Mouse (Mus musculus) lung, adult 2 months (tissue): ENCODE results near the gene Cryba2. TPM values are rescaled to one million over a fixed set of nuclear protein-coding genes. Genes with fewer than 3 reads are reported as not detected.

Source experiments
- DNase-seq: peaks from one replicate; pipeline ENCODE4 v3.0.0; 2022
- H3K4me1 ChIP-seq: fragments of 200-500 bp; 2 replicates; pipeline ENCODE4 v1.6.1; 2011; ENCODE audit warnings: low read length; ENCODE audit not compliant: control insufficient read depth, insufficient read depth
- H3K4me3 ChIP-seq: fragments of 200-500 bp; replicated peaks from 2 replicates; pipeline ENCODE3; 2011; ENCODE audit warnings: low read depth, mild to moderate bottlenecking, control low read depth, low read length; ENCODE audit errors: extremely low read depth
- CTCF ChIP-seq: fragments of 200-500 bp; IDR thresholded peaks from 2 replicates; pipeline ENCODE4 v1.5.1; 2011; ENCODE audit warnings: mild to moderate bottlenecking, low read length, control low read depth; ENCODE audit not compliant: insufficient read depth
- POLR2A ChIP-seq: fragments of 200-500 bp; IDR thresholded peaks from 2 replicates; pipeline ENCODE4 v1.6.1; 2011; ENCODE audit warnings: low read depth, mild to moderate bottlenecking, control low read depth, low read length, borderline replicate concordance; ENCODE audit errors: extremely low read depth
- WGBS: fragments of 180-500 bp; shearing (Covaris S2); methylation state at CpG from one replicate; pipeline ENCODE4 v1.1.7; 2018; 5-methylcytosine and 5-hydroxymethylcytosine counted together
- polyA plus RNA-seq: library from polyadenylated mRNA; depleted of rRNA; stranded (reverse); fragments of >200 nt; gene quantifications from 2 replicates; pipeline ENCODE4 v1.2.3, GENCODE M21; 2012

Gene Cryba2
- polyA plus RNA-seq, 1 experiment: not detected

DNA sequence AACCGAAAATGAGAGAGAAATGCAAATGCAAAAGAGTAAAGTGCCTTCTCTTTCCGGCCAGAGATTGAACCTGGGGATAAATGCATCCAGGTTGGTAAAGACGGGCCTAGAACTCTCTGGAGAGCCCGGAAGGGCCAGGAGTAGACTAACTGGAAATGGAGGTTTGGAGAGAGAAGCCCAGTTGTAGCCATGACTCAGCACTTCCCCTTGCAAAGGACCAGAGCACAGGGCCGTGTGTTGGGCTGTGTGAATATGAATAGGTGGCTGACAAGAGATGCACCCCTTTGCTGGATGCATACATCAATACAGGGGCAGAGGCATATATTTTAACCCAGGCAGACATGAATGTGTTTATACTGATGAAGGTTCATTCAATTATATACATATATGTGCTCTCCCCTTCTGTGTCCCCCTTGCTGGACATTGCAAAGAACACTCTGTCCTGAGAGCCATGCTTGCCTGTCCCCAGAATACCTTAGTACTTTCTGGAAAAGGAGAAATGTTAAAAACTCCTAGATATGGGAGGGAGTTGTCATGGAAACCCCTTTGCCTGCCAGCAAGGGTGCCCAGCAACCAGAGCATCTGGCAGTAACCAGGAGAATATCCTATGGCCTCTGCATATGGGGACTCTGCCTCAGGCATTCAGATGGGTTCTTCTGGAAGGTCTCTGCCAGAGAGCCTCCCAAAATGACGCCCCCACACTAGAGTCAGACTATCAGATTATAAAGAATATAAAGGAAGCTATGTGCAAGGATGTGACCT is 33.5 kb downstream of the Cryba2 start:
- TF ChIP-seq POLR2A (no peak), CTCF (no peak)
- 35% methylated on average over 6 of the region's 6 CpGs for WGBS

DNA sequence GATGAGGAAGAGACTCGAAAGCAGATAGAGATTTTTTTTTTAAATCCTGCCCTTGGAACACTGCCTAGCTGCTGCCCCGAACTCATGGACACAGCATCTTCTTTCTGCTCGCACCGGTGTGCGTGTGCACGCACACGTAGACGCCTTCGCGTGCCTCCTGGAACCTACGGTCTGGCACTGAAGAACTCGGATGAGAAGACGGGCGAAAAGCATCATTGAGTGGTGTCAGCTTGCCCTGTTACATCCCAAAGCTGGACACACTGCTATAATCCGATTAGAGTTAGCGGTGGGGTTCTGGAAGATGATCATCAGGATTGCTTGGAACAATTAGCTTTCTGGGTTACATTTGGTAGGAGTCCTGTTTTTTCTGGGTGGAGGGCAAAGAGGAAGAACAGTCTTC is 34.1 kb downstream of the Cryba2 start:
- H3K4me3 ChIP-seq: no peak overlapping the region
- WGBS: 13% methylated on average over 16 of the region's 16 CpGs
- no peak for TF ChIP-seq CTCF
- TF ChIP-seq POLR2A: no peak
- no peaks in the 10 kb centered on the region for H3K4me1 ChIP-seq
- no peak for DNase-seq

More for the DNA sequence above, 33.5 kb downstream of the Cryba2 start:
- H3K4me1 ChIP-seq: no peaks in the 10 kb centered on the region
- no peak for DNase-seq
- no peak overlapping the region for H3K4me3 ChIP-seq

- Histone ChIP-seq H3K4me1 (no peaks in the 10 kb centered on the region), H3K4me3 (no peak overlapping the region)
- TF ChIP-seq CTCF (no peak), POLR2A (no peak)
- peak; percentile 42 for DNase-seq
- WGBS: 2% methylated on average over 29 of the region's 29 CpGs
Measured at GRCm38 (mm10) chr1:74858171-74858719, 34.7 kb downstream of the Cryba2 start.

GRCm38 (mm10) chr1:74857677-74858076 is 35.3 kb downstream of the Cryba2 start:
- DNase-seq: no peak
- no peaks in the 10 kb centered on the region for H3K4me1 ChIP-seq
- TF ChIP-seq CTCF (no peak), POLR2A (no peak)
- no peak overlapping the region for H3K4me3 ChIP-seq
- WGBS: 6% methylated on average over 4 of the region's 4 CpGs

DNA sequence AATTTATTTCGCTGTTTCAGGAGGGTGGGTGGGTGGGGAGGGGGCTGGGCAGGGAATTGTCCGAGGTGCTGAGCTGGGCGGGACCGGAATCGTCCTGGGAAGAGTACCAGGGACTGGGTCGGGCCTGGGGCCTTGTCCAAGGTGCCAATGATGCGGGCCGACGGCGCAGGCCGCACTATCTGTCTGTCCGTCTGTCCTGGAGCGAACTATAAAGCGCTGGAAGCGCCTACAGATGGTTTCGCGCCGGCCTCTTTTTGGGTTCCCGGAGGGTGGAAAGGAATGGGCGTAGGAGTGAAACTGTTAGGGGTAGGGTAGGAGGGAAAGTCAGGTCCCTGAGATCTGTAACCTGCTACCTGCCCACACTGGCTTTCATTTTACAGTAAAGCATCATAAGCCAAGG is 35.7 kb downstream of the Cryba2 start:
- WGBS: 4% methylated on average over 20 of the region's 20 CpGs
- H3K4me3 ChIP-seq: no peak overlapping the region
- H3K4me1 ChIP-seq: no peaks in the 10 kb centered on the region
- no peak for DNase-seq
- TF ChIP-seq POLR2A (no peak), CTCF (no peak)

DNA sequence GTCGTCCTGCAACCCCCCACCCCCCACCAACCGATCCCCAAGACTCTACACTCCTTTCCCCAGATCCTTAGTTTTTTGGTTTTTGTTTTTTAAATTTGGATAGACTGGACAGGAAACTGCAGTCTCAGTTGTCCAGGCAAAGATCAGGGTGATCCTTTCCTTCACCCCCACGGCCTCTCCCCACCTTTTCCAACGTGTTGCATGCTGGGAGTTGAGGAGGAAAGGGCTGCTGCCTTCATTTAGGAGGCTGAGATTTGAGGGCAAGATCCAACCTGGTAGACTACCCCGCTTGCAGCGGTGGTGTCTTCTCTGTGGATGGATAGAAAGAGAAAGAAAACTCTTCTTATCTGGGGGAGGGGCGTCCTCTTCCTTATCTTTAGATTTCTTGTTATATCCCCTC is 36.2 kb downstream of the Cryba2 start:
- no peak overlapping the region for H3K4me3 ChIP-seq
- WGBS: 3% methylated on average over 7 of the region's 7 CpGs
- no peak for DNase-seq
- H3K4me1 ChIP-seq: no peaks in the 10 kb centered on the region
- TF ChIP-seq CTCF: no peak
- TF ChIP-seq POLR2A: no peak

GRCm38 (mm10) chr1:74856439-74856720 is 36.6 kb downstream of the Cryba2 start:
- no peak for DNase-seq
- WGBS: 4% methylated on average over 11 of the region's 11 CpGs
- H3K4me1 ChIP-seq: no peaks in the 10 kb centered on the region
- no peak for TF ChIP-seq CTCF
- TF ChIP-seq POLR2A: no peak
- H3K4me3 ChIP-seq: no peak overlapping the region

DNA sequence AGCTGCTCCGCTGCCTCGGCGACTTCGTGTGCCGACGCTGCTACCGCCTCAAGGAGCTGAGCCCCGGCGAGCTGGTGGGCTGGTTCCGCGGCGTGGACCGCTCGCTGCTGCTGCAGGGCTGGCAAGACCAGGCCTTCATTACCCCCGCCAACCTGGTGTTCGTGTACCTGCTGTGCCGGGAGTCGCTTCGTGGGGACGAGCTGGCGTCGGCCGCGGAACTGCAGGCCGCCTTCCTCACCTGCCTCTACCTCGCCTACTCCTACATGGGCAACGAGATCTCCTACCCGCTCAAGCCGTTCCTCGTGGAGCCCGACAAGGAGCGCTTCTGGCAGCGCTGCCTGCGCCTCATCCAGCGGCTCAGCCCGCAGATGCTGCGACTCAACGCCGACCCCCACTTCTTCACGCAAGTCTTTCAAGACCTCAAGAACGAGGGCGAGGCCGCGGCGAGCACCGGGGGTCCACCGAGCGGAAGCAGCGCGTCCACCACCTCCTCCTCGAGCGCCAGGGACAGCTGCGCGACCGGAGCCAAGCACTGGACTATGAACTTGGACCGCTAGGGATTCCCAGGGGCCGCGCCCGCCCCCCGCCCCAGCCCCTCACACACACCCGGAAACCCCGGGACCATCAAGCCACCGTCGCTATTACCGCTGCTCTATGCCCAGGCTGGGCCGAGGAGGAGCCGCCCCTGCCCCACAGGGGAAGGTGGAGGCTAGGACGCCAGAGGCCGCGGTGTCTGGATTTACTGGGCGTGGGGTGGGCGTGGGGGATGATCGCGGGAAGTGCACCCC is 37.1 kb downstream of the Cryba2 start:
- H3K4me1 ChIP-seq: no peaks in the 10 kb centered on the region
- TF ChIP-seq POLR2A (no peak), CTCF (no peak)
- DNase-seq: peak; percentile 9
- 2% methylated on average over 74 of the region's 74 CpGs for WGBS
- no peak overlapping the region for H3K4me3 ChIP-seq

DNA sequence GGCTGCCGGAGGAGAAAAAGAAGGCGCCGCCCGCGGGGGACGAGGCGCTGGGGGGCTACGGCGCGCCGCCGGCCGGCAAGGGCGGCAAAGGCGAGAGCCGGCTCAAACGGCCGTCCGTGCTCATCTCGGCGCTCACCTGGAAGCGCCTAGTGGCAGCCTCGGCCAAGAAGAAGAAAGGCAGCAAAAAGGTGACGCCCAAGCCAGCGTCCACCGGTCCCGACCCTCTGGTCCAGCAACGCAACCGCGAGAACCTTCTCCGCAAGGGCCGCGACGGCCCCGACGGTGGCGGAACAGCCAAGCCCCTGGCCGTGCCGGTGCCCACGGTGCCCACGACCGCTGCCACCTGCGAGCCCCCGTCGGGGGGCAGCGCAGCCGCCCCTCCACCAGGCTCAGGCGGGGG is 37.8 kb downstream of the Cryba2 start:
- 2% methylated on average over 39 of the region's 48 CpGs for WGBS
- DNase-seq: peak; percentile 6
- no peaks in the 10 kb centered on the region for H3K4me1 ChIP-seq
- no peak for TF ChIP-seq POLR2A
- no peak for TF ChIP-seq CTCF
- H3K4me3 ChIP-seq: no peak overlapping the region
